Mouse (Mus musculus) thymus, postnatal 25 days (tissue): ENCODE measurements at regions not wholly inside any gene's neighbourhood (a gene's known extent, or its start where the extent isn't known, plus 50 kb on each side); places are given as distances from the start of the nearest gene placed in this dataset.
"Not testable (repeated sequence)": the region's sequence is repeated elsewhere in the genome, so short reads cannot be mapped to it uniquely, and the experiment has no call there.

Experiments used
- DNase-seq: peaks from one replicate; pipeline ENCODE4 v3.0.0; 2022

DNA sequence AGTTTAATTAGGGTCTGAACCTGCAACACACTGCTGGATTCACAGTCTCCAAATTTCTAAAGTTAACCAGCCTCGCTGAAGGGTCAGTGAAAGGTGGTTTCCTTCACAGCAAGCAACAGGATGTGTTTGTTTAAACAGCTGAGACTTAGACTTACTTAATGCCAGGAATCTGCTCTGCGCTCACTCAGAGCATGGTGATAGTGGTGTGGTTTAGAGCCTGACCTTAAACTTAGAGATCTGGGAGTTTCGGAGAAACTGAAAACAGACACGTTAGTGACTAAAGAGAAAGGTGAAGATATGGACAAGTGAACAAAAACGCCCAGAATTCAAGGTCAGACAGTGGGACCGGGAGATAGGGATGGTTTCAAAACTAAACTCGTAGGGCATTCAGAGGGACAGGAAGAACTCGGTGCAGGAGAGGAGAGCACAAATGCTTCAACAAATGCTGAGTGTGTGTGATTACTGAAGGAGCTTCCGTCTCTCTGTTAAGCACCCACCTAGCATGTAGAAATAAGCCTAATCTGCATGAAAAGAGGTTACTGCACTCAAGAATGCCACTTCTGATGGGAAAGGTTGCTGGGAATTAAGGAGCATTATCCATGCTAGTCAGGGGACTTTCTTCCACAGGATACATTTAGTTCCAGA is 97.2 kb upstream of the Ifngr1 start:
- no peak for DNase-seq

DNA sequence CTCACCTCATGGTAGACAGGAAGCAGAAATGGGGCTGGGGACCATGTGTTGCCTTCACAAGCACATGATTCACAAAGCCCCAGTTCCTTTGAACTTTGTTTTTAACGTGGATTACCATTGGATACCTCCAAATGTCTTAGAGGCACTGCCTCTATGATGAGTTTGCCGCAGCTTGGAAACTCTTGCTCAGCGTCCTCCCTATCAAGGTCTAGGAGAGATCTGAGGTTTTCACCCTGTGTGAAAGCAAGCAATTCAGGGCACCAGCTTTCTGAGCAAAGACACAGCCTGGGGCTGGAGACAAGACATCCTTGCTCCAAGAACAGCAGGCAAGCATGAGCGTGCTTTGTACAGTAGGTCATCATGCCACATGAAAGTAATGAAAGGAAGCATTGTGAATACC is 93.6 kb upstream of the Ifngr1 start:
- no peak for DNase-seq

DNA sequence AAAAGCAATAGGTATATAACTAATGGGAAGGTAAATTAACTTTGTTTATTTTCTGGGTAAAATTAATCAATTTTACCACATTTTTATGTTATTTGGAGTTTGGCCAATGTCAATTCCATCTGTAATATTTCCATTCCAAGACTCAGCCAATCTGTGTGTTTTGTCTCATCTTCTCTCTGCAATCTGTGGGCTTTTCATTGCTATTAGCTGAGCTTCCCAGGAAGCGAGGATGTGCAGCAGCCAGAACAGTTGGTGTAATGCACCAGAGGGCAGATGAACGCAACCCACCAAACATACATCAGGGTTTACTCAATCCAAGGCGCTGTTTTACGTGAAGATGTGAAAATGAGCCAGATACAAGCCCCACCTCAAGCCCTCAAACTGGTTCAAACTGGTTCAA is 88.9 kb upstream of the Ifngr1 start:
- DNase-seq = no peak

DNA sequence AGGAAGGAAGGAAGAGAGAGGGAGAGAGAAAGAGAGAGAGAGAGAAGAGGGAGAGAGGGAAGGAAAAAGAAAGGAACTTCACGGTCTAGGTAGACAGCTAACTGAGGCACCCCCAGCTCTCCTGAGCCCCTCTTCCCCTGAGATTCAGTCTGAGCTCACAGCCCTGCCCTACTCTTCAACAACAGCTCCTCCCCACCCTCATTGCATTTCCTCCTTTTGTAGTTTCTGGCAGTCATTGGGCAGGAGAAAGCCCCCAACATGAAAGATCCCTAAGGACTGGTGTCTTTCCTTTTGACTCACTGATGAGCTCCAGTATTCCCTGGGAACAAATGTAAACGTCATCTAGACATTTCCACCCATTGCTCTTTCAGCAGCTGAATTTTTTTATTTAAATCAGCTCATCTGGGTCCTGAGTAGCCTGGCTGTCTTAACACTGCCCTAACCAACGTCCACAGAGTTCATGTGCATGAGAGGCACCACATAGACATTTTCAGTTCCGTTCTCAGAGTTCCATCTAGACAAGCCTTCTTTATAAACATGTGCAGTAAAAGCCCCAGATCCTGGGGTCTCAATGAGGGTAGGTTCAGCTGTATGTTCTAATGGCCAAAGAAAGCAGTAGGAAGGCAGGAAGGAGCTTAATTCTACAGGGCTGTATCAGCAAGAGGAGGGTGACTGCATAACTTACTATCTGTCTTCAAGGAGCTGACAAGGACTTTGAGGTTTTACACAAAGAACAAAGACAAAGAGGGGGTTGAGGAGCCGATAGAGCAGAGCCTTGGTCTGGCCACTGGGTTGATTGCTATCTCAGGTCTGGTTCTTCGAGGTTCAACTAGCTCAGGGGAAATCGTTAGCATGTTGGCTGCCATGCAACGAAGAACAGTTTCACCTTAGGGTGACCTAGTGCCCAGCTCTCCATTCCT is 87.6 kb upstream of the Ifngr1 start:
- DNase-seq = no peak

DNA sequence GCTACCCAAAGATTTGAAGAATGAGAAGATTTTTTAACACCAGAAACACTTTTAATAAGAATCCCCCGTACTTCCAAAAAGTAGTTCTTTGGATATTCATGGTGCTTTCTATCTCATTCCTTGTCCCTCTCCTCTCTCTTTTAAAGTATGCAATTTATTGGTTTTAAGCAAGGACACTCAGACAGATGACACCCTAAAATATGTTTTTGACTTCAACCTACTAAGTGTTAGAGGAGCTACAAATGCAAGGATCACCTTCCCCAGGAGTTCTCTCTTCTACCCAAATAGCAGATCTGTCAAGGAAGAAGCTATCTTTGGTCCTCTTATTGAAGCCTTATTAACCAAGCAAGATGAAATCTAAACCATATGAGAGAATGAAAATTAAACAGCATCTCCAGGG is 86.6 kb upstream of the Ifngr1 start:
- DNase-seq = no peak

DNA sequence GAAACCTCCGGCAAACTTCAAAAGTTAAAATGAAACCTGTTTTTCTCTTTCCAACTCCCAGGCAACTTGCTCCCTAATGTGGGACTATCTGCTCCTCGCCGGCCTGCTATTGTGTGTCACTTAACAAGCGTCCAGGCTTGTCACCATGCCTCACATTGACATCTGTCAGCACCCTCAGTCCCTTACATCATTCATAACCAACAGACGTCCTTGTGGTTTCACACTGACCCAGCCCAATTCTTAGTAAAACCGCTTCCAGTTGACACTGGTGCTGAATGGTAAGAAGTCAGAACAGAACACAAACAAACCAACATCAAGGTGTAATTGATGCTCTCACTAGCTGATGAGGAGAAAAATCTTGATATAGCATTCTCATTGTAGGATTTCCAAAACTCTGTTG is 85.8 kb upstream of the Ifngr1 start:
- no peak for DNase-seq

DNA sequence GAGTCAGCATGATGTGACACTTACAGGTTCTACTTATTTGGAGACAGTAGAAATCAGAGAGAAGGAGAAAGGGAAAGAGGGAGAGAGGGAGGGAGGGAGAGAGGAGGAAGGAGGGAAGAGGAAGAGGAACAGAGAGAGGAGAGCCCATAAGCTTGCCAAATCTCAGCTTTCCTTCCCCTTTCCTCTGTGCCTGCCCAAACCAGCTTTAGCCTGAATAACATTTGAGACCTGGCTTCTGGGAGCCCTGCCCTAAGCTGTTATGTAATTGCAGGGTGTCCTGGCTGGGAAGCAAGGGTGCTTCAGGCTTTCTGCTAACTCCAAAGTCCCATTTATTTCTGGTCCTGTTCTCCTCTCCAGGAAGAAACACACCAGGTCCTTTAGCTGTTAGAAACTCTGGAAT is 85.3 kb upstream of the Ifngr1 start:
- DNase-seq = no peak

DNA sequence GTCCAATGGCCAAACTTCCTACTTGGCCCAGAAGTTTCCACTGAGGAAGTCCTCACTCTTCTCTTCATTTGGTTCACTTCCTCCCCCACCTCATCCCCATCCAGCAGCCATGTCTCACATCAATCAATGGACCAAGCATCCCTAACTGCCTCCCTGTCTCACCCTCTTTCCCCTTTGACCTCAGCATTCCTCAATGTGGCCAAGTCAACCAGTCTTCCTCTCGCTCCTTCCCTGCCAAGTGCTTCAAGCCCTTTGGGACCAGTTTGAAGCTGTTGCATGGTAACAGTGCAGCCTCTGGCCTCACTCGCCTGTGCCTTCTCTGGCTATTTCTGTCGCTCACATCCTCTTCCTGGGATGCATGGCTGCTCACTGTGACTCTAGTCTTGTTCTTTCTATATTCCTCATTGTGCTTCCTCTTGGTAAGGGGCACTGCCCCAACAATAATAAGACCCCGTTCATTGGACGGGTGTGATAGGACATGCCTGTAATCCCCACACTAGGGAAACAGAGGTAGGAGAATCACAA is 83.5 kb upstream of the Ifngr1 start:
- no peak for DNase-seq

DNA sequence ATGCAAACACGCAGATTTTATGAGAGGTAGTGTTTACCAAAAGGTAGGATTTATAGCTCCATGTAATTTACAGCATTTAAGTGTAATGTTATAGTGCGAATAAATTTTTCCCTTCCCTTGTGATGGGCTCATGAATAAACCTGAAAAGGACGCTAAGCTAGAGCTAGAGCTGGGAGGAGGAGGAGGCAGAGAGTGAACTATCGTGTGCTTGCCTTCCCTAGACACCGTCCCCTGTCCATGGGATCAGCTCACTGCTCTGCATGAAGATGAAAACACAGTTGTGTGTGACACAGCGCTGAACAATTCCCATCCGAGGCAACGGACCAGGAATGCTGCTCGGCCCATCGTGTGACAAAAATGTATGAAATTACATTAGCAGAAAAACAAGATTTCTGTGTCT is 81.7 kb upstream of the Ifngr1 start:
- DNase-seq = no peak

DNA sequence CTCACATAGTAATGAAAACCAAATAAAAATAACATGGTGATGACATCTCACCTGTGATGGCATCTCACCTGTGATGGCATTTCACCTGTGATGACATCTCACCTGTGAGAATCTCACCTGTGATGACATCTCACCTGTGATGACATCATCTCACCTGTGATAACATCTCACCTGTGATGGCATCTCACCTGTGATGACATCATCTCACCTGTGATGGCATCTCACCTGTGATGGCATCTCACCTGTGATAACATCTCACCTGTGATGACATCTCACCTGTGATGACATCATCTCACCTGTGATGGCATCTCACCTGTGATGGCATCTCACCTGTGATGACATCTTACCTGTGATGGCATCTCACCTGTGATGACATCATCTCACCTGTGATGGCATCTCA is 77.4 kb upstream of the Ifngr1 start:
- DNase-seq = not testable (repeated sequence)

DNA sequence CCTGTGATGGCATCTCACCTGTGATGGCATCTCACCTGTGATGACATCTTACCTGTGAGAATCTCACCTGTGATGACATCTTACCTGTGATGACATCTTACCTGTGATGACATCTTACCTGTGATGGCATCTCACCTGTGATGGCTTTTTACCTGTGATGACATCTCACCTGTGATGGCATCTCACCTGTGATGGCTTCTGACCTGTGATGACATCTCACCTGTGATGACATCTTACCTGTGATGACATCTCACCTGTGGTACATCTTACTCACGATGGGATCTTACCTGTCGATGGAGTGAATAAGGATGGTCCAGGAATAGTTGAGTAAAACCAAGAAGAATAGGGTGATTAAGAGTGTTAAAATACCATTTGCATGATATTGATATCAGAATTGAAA is 76.9 kb upstream of the Ifngr1 start:
- DNase-seq = no peak

DNA sequence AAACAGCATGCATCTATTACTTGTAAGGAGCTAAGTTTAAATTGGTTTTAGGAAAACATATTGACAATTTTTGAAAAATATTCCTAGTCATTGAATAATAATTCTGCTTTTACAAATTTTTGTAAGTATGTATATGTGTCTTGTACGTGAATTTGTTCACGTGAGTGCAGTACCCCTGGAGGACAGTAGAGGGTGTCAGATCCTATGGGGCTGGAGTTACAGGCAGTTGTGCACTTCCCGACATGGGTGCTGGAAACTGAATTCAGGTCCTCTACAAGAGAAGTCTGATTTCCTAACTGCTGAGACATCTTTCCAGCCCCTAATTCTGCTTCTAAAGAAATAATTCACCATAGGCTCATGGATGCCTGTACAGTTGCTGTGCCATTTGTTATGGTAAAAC is 75.7 kb upstream of the Ifngr1 start:
- DNase-seq = no peak

DNA sequence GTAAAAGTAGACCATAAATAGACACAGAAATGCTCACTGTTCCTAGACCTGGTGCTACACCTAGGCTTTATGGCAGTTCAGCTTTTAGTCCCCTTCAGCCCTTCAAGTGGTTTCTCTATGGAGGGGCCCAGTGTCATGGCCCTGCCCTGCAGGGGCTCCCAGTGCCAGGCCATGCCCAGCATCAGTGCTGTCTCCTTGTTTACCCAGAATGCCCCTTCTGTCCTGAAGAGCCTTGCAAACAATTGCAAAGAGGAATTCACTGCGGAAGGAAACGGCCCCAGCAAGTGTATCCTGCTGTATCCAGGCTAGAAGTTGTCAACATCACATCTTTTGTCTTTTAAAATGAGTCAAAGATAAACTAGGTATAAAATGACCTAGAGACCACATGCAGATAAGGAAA is 74.7 kb upstream of the Ifngr1 start:
- DNase-seq = no peak

DNA sequence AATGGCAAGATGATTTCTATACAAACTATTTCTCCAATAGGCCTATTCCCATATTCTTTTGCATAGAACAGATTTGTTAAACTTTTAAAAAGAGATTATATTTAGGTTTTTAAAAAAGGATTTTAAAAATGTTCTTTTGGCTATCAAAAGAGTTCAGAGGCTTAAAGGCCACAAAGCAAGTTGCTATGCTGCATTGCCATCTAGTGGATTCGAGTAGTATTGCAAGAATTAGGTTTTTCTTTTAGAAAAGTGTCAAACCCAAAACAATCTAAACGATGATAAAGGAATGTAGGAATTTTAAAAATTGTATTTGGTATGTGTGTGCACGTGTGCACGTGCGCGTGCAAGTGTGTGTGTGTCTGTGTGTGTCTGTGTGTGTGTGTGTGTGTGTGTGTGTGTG is 73.0 kb upstream of the Ifngr1 start:
- DNase-seq = no peak

DNA sequence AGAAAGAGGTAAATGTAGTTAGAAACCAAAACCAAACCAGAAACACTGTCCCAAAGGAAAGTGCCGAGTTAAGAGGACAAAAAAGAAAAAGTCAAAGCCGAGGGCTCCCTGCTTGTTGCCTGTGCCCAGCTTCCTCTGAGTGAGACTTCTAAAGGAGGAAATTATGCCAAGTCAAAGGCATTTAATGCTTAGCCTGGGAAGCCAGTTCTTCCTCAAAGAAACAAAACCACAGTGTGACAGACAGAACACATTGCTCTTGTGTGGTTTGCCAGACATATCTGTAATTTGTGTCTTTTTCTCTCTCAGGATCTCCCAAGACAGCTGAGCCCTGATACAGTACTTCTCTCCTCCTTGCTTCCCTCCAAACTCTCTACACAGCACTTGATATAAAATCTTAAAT is 69.6 kb upstream of the Ifngr1 start:
- no peak for DNase-seq

DNA sequence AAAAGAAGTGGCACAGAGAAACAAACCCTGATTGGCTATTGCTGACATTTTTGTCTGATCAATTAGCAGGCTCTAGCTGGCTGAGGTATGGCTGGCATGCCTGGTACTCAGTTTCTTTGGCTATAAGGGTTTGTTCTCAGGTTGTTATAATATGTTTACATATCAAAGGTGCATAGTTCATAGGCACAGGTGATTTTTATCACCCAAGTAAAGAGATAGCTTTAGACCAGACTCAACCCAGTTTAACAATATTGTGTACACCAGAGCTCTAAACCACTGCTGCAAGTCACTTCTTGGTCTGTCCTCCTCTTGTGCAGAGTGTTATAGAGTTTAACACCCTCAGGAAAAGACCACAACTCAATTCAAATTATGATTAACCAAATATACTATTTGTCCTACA is 65.8 kb upstream of the Ifngr1 start:
- DNase-seq = no peak

DNA sequence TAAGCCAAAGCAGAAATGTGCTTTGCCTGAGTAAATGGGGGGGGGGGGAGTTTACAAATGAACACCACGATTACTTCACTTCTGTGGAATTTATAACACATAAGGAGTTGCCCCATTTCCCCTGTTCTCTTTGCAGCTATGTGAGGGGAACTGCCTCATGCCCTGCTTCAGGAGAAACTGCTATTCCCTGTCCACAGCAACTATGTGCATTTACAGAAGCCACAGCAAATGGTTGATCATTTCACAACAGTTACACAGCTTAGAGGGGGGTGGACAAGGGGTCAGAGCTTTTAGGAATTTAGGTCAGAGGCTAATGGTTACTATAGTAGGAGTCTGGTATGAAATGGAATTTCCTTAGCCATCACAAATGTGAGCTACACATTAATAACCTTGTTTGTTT is 65.4 kb upstream of the Ifngr1 start:
- DNase-seq = no peak

DNA sequence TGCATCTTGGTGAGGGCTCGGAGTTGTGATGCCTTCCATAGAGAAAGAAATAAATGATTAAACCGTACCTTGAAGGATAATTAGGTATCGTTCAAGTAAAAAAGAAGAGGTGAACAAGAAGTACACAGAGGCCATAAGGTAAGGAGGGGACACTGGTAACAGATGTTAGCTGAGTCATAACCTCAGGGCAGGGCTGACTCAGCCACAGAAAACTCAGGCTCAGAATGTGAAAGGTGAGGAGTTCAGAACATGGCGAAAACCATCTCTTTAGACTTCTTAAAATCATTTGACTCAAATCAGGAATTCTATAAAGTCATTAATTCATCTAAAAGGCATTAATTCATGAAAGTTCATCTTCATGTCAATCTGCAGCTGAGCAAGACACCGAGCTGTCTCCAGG is 62.1 kb upstream of the Ifngr1 start:
- peak; percentile 43 for DNase-seq

DNA sequence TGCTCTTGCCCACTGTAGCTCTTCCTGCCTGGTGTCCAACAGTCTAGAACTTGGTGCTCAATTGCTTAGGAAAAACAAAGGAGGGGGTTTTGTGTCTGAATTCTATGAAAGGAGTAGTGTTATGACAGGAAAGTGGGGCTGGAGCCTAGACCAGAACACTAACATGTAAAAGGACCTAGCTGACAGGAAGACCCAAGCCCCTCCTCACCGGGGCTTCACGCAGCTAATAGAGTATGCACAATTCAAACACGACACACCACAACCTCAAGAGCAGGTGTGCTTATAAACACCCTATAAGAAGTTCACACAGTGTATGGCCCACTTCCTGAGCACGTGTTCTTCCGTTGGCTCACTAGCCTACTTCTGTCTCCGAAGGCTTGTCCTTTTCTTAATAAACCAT is 61.7 kb upstream of the Ifngr1 start:
- DNase-seq = peak; percentile 57

DNA sequence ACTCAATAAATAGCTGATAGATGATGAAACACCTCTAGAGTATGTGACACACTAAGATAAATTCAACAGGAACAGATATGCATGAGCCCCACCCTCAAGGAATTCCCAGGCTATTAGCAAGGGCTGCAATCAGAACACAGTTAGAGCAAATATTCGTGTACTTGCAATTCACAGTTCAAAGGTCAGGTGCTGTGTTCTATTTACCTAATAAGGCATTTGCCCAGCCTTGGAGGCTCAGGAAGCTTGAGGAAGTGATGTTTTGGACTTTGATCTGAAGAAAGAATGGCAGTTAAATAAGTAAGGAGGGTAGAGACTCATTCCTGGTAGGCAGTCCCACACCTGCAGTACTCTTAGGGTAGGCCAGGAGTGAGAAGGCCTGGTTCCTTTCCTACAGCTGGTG is 60.3 kb upstream of the Ifngr1 start:
- DNase-seq = no peak

DNA sequence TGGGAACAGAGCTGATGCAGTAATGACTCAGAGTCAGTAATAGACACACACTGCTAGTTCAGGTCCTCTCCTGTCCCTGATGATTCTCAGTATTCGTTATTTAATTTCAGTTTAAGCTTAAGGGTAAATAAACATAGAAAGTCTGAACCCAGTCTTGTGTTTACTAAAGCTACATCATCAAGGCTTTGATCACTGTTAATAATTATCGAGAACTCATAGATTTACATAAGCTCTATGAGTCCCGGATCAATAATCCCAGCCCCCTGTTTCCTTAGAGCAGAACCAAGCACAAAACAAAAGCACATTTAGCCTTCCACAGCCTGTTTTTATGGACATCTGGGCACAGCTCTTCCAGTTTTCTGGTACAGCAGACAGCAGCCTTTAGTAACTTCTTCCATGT is 59.0 kb upstream of the Ifngr1 start:
- DNase-seq = no peak

DNA sequence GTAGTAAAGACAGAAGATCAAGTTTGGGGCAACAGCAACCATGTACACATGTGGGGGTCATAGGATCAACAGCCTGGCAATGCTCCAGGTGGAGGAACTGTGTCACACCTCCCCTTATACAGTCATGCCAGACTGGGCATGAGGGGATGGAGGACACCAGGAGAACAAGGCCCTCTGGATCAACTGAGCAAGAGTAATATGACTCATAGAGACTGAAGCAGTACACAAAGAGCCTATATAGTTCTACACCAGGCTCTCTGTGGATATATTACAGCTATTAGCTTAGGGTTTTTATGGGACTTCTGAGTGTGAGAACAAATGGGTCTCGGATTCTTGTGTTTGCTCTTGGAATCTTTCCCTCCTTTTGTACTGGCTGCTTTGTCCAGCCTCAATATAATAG is 57.9 kb upstream of the Ifngr1 start:
- DNase-seq = no peak
